Mouse (Mus musculus): ENCODE measurements at regions not wholly inside any gene's neighbourhood (a gene's known extent, or its start where the extent isn't known, plus 50 kb on each side); places are given as distances from the start of the nearest gene placed in this dataset.
A peak's percentile ranks its signal among the peaks of the same experiment; 100 is the strongest.
"Not testable (repeated sequence)": the region's sequence is repeated elsewhere in the genome, so short reads cannot be mapped to it uniquely, and the experiment has no call there.

DNA sequence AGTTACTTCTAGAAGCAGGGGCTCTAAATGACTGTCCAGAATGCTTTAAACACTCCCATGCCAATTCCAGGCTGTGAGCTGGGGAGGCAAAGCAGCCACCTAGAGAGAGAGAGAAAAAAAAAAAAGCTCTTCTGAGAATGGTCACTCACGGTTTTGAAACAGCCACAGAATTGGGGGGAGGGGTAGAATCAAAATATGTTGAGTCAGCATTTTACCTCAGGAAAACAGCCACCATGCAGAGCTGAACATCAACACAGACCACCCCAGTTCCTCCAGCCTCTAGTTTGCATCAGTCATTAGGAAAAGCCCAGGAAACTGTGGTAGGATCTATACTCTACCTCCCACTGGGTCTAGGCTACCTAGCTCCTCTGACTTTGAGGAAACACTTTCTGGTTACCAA lies 124.1 kb upstream of the Gm5150 start:
- no peak for DNase-seq (ENCODE audit: low spot score in 2 of 2)

DNA sequence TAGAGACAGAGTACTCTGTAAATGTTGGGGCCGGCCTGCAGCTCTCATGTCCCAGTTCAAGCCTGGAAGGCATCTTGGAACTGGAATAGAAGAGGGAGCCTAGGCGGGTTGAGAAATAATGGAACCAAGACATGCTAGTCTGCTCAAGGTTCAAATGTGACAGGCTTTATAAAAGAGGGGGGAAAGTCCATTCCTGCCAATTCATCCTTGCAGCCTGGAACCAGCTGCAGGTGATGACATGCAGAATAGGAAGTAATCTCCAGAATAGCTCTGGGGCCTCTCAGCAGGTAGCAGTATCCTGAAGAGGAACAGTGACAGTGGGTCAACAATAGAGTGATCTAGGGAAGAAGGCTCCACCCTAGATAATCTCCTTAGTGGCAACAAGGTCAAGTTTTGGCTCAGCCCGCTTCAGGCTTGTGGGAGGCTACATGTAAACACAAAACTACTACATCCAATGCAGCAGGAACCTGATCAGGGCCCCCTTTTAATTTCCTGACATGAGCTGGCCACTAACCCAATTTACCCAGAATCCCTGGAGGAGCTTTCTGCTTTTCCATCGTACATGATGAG lies 119.2 kb upstream of the Gm5150 start:
- DNase-seq (ENCODE audit: low spot score in 2 of 2): not testable (repeated sequence)

GRCm38 (mm10) chr3:16115944-16116343 lies 109.7 kb upstream of the Gm5150 start:
- DNase-seq (ENCODE audit: low spot score in 2 of 2): no peak

GRCm38 (mm10) chr3:16107492-16107891 lies 101.3 kb upstream of the Gm5150 start:
- no peak for DNase-seq (ENCODE audit: low spot score in 2 of 2)

GRCm38 (mm10) chr3:16105080-16105479 lies 98.8 kb upstream of the Gm5150 start:
- no peak for DNase-seq (ENCODE audit: low spot score in 2 of 2)

DNA sequence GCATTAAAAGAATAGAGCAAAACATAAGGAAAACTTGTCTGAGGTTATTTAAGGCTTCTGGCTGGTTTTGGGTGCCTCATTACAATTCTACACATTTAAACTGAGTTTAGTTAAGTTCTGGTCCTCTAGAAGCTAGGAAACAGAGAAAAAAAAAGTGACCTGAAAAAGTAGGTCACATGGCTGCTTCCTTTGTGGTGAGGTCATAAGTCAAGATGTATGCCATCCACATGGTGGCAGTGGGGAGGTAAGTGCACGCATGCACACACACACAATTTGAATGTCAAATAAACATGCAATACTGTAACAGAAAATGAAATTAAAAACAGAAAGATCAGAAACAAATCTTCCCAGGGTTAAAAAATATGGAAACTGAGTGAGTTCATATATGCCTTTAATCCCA lies 96.9 kb upstream of the Gm5150 start:
- DNase-seq (ENCODE audit: low spot score in 2 of 2): no peak

DNA sequence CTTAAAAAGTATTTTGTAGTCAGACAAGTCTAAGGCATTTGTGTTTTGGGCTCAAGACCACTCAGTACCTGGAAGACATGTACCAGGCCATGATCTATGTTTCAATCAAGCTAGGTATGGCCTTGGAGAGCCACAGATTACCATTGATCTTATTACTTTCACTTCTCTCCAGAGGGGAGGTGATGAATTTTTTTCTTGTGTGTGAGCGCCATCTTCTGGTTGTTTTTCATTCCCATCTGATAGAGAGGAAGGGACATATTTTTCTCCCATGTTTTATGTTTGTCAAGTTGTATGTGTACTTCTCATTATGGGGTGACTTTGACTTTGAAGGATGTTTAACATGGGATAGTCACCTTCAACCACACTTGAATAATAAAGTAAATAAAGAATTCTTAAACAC lies 80.3 kb upstream of the Gm5150 start:
- DNase-seq (ENCODE audit: low spot score in 2 of 2): peak in 1 of 2 experiments; percentile 4

DNA sequence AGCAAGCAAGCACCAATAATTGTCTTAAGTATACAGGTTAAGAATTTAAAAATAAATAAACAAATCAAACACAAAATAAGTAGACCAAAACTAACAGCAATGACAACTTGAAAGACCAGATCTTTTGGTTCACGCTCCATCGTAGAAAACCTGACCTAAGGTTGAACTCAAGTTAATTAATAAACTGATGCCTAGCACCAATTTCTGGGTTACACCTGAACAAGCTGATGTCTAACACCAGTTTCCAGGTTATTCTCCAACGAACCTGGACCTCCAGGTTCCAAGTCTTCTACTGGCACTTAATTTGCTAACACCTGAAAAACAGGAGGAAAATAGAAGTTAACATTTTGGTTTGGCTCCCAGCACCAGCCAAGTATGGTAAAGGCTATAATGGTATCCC lies 79.1 kb upstream of the Gm5150 start:
- DNase-seq (ENCODE audit: low spot score in 2 of 2): no peak

DNA sequence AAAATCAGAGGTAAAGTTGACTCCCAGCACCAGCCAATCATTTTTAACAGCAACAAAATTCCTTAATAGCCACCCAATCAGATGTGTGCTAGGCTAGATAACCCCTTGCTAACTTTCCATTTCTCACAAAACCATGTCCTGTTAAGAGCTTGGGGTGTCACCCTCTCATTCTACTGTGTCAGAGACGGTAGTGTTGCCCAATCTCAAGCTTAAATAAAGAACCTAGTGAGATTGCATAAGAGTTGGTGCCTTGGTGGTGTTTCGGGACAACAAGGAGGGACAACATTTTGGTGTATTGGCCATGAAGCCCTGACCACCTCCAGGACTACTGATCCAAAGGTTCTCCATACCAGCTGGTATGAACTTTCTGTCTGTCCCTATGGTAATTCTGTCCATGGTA lies 72.9 kb upstream of the Gm5150 start:
- DNase-seq (ENCODE audit: low spot score in 2 of 2): no peak

DNA sequence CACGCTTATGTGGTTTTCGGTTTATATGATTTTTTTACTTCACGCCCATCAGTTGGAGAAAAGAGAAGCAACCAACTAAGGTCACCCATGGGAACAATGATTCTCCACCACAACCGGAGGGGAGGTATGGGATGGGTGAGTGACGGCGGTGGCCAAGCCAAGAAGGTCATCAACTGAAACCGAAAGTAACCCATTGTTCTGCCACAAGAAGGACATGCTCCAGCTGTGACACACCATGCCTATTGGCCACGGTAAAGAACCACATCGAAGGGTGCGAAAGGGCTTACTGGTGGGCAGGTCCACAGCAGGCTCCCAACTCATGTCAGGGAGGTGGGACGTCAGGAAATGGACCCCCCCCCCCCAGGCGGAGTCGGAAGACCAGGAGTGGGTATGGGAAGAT lies 65.7 kb upstream of the Gm5150 start:
- DNase-seq (ENCODE audit: low spot score in 2 of 2): no peak

- no peak for DNase-seq (ENCODE audit: low spot score in 2 of 2)
Observed at GRCm38 (mm10) chr3:16070963-16071362, 64.7 kb upstream of the Gm5150 start.

DNA sequence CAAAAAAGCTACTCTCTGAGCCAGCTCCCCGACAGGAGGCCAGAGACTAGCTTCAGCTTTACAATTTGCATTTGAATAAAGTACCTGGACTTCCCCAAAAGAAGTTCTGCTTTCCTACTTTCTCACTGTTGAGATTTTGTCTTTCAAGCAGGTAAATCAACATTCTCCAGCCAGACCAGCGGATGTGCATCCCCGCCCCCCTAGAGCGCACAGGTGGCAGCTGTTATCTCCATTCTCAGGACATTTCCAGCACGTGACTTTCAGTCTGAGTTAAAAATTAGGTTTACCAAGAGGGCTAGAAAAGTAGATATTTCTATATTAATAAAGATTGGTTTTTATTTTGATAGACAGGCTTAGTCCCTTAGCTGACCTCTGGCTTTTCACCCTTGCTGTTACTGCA lies 51.5 kb upstream of the Gm5150 start:
- not testable (repeated sequence) for DNase-seq (ENCODE audit: low spot score in 2 of 2)

All from layer of hippocampus, postnatal 14 days (tissue).